Mouse (Mus musculus): ENCODE results near the gene Ephx4. TPM values are rescaled to one million over a fixed set of nuclear protein-coding genes. Genes with fewer than 3 reads are reported as not detected.
A peak's percentile ranks its signal among the peaks of the same experiment; 100 is the strongest.

Ephx4 gene
- polyA plus RNA-seq, 1 experiment = 1.7 TPM

DNA sequence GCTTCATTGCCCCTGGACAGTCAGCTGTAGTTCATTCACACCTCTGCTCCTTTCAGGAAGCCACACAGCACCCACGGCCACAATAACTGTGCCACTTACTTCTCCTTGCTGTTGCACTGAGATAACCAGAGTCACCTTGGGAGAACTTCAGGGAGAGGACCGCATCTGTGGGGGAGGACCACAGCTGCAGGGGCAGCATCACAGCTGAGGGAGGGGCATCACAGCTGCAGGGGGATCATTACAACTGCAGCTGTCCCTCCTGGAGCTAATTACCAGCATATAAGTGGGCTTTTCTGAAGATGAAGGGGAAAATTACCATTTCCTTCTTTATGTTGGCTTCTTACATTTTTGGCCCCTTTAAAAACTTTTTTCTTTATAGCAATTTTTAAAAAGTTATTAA is 8.1 kb upstream of the Ephx4 start:
- TF ChIP-seq EP300 (IDR thresholded peaks at IDR 0.05; ENCODE audit: insufficient read depth, low read depth, low read length) (no peak), CTCF (IDR thresholded peaks at IDR 0.05; ENCODE audit: low read depth, low read length) (no peak), POLR2A (IDR thresholded peaks at IDR 0.05; ENCODE audit: insufficient read depth, low read length) (no peak)
- H3K27ac ChIP-seq (ENCODE audit: insufficient read depth, low read length) = no peak overlapping the region
- no peaks in the 10 kb centered on the region for H3K27me3 ChIP-seq (ENCODE audit: control insufficient read depth, insufficient read depth, low read length, poor library complexity, severe bottlenecking)
- no peaks in the 10 kb centered on the region for H3K9me3 ChIP-seq (replicated peaks; ENCODE audit: control insufficient read depth, insufficient read depth, low read length, poor library complexity, severe bottlenecking)
- no peaks in the 10 kb centered on the region for H3K4me1 ChIP-seq (ENCODE audit: control insufficient read depth, insufficient read depth, low read length)
- H3K36me3 ChIP-seq (ENCODE audit: control insufficient read depth, insufficient read depth, low read length, poor library complexity, severe bottlenecking) = no peaks in the 10 kb centered on the region
- no peak overlapping the region for H3K9ac ChIP-seq (ENCODE audit: low read depth, poor library complexity, severe bottlenecking)
- no peak overlapping the region for H3K4me3 ChIP-seq (ENCODE audit: low read depth, low read length)

DNA sequence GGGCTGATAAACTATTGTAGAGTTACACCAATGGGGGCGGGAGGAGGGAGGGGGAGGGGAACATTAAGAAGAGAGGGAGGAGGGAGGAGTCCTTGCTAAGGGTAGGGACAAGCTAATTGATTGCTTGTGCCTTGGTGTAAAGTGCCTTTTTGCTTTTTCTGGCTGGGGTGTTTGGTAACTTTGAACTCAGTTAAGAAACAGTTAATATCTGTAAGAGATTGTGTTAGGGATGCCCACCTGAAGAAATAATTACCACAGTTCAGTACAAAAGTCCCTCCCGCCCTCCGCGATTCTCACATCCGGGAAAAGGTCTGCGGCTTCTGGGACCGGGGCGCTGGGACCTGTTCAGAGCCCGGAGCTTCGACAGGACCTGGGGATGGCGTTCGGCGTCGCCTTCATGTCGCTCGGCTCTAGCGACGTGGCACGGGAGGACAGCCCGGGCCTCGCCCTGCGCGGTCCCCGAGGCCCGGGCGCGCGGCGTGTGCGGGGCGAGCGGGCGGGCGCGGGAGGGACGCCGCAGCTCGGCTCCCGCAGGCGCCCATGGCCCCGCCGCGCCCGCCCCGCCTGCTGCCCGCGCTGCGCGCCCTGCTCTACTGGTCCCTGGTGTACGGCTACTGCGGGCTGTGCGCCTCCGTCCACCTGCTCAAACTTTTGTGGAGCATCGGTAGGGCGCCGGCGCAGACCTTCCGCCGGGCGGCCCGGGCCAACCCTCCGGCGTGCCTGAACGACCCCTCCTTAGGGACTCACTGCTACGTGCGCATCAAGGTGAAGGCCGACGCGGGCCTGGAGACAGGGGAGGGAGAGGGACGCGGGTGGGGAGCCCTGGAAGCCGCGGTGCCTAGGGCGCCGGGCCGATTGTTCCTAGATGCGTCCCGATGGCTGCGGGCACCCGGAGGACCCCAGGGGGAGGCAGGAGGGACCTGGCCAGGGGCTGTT is 743 bp downstream of the Ephx4 start:
- Histone ChIP-seq H3K4me3 (ENCODE audit: low read depth, low read length) (peak overlapping the region; percentile 60), H3K36me3 (ENCODE audit: control insufficient read depth, insufficient read depth, low read length, poor library complexity, severe bottlenecking) (no peaks in the 10 kb centered on the region), H3K9me3 (replicated peaks; ENCODE audit: control insufficient read depth, insufficient read depth, low read length, poor library complexity, severe bottlenecking) (no peaks in the 10 kb centered on the region), H3K9ac (ENCODE audit: low read depth, poor library complexity, severe bottlenecking) (peak overlapping the region; percentile 74), H3K27me3 (ENCODE audit: control insufficient read depth, insufficient read depth, low read length, poor library complexity, severe bottlenecking) (0 out of 2 replicates have a peak, but pooled peaks cover 3% of the 10 kb centered on the region), H3K27ac (ENCODE audit: insufficient read depth, low read length) (no peak overlapping the region), H3K4me1 (ENCODE audit: control insufficient read depth, insufficient read depth, low read length) (peaks cover 2% of the 10 kb centered on the region)
- TF ChIP-seq POLR2A (IDR thresholded peaks at IDR 0.05; ENCODE audit: insufficient read depth, low read length) = no peak
- TF ChIP-seq EP300 (IDR thresholded peaks at IDR 0.05; ENCODE audit: insufficient read depth, low read depth, low read length) = no peak
- TF ChIP-seq CTCF (IDR thresholded peaks at IDR 0.05; ENCODE audit: low read depth, low read length) = no peak

GRCm38 (mm10) chr5:107403947-107404684 is 1.6 kb downstream of the Ephx4 start:
- H3K27me3 ChIP-seq (ENCODE audit: control insufficient read depth, insufficient read depth, low read length, poor library complexity, severe bottlenecking) = 0 out of 2 replicates have a peak, but pooled peaks cover 3% of the 10 kb centered on the region

GRCm38 (mm10) chr5:107405361-107405760 is 2.8 kb downstream of the Ephx4 start:
- H3K9ac ChIP-seq (ENCODE audit: low read depth, poor library complexity, severe bottlenecking) = no peak overlapping the region
- TF ChIP-seq POLR2A (IDR thresholded peaks at IDR 0.05; ENCODE audit: insufficient read depth, low read length) = no peak
- TF ChIP-seq CTCF (IDR thresholded peaks at IDR 0.05; ENCODE audit: low read depth, low read length) = no peak
- TF ChIP-seq EP300 (IDR thresholded peaks at IDR 0.05; ENCODE audit: insufficient read depth, low read depth, low read length) = no peak
- H3K4me3 ChIP-seq (ENCODE audit: low read depth, low read length) = no peak overlapping the region
- H3K4me1 ChIP-seq (ENCODE audit: control insufficient read depth, insufficient read depth, low read length) = peaks cover 2% of the 10 kb centered on the region
- 0 out of 2 replicates have a peak, but pooled peaks cover 3% of the 10 kb centered on the region for H3K27me3 ChIP-seq (ENCODE audit: control insufficient read depth, insufficient read depth, low read length, poor library complexity, severe bottlenecking)
- no peak overlapping the region for H3K27ac ChIP-seq (ENCODE audit: insufficient read depth, low read length)
- H3K9me3 ChIP-seq (replicated peaks; ENCODE audit: control insufficient read depth, insufficient read depth, low read length, poor library complexity, severe bottlenecking) = no peaks in the 10 kb centered on the region
- H3K36me3 ChIP-seq (ENCODE audit: control insufficient read depth, insufficient read depth, low read length, poor library complexity, severe bottlenecking) = no peaks in the 10 kb centered on the region

More at GRCm38 (mm10) chr5:107403947-107404684, 1.6 kb downstream of the Ephx4 start:
- no peaks in the 10 kb centered on the region for H3K36me3 ChIP-seq (ENCODE audit: control insufficient read depth, insufficient read depth, low read length, poor library complexity, severe bottlenecking)
- no peaks in the 10 kb centered on the region for H3K9me3 ChIP-seq (replicated peaks; ENCODE audit: control insufficient read depth, insufficient read depth, low read length, poor library complexity, severe bottlenecking)
- H3K9ac ChIP-seq (ENCODE audit: low read depth, poor library complexity, severe bottlenecking) = peak overlapping the region; percentile 74
- H3K4me1 ChIP-seq (ENCODE audit: control insufficient read depth, insufficient read depth, low read length) = peaks cover 2% of the 10 kb centered on the region
- TF ChIP-seq CTCF (IDR thresholded peaks at IDR 0.05; ENCODE audit: low read depth, low read length) = no peak
- no peak for TF ChIP-seq EP300 (IDR thresholded peaks at IDR 0.05; ENCODE audit: insufficient read depth, low read depth, low read length)
- TF ChIP-seq POLR2A (IDR thresholded peaks at IDR 0.05; ENCODE audit: insufficient read depth, low read length) = no peak
- peak overlapping the region; percentile 60 for H3K4me3 ChIP-seq (ENCODE audit: low read depth, low read length)
- H3K27ac ChIP-seq (ENCODE audit: insufficient read depth, low read length) = no peak overlapping the region

- no peak for TF ChIP-seq EP300 (IDR thresholded peaks at IDR 0.05; ENCODE audit: insufficient read depth, low read depth, low read length)
- TF ChIP-seq CTCF (IDR thresholded peaks at IDR 0.05; ENCODE audit: low read depth, low read length) = no peak
- TF ChIP-seq POLR2A (IDR thresholded peaks at IDR 0.05; ENCODE audit: insufficient read depth, low read length) = no peak
- Histone ChIP-seq H3K27me3 (ENCODE audit: control insufficient read depth, insufficient read depth, low read length, poor library complexity, severe bottlenecking) (no peaks in the 10 kb centered on the region), H3K9me3 (replicated peaks; ENCODE audit: control insufficient read depth, insufficient read depth, low read length, poor library complexity, severe bottlenecking) (no peaks in the 10 kb centered on the region), H3K27ac (ENCODE audit: insufficient read depth, low read length) (no peak overlapping the region), H3K4me3 (ENCODE audit: low read depth, low read length) (no peak overlapping the region), H3K9ac (ENCODE audit: low read depth, poor library complexity, severe bottlenecking) (no peak overlapping the region), H3K4me1 (ENCODE audit: control insufficient read depth, insufficient read depth, low read length) (no peaks in the 10 kb centered on the region), H3K36me3 (ENCODE audit: control insufficient read depth, insufficient read depth, low read length, poor library complexity, severe bottlenecking) (no peaks in the 10 kb centered on the region)
Observed at GRCm38 (mm10) chr5:107410305-107410704, 7.8 kb downstream of the Ephx4 start.
